Mouse (Mus musculus) bone marrow, adult 2 months (tissue): ENCODE data around the gene Tyrobp. TPM values are rescaled to one million over a fixed set of nuclear protein-coding genes. Genes with fewer than 3 reads are reported as not detected.

ENCODE experiments used
- H3K27ac ChIP-seq: fragments of 200-500 bp; 2 replicates; pipeline ENCODE4 v1.5.1; 2012; ENCODE audit warnings: low read depth, mild to moderate bottlenecking, control low read depth, inconsistent platforms, low read length; ENCODE audit not compliant: control insufficient read depth, poor library complexity, insufficient read depth
- H3K4me1 ChIP-seq: fragments of 200-500 bp; 2 replicates; pipeline ENCODE4 v1.6.1; 2011; ENCODE audit warnings: low read length; ENCODE audit not compliant: control insufficient read depth, insufficient read depth
- H3K4me3 ChIP-seq: fragments of 200-500 bp; replicated peaks from 2 replicates; pipeline ENCODE3; 2011; ENCODE audit warnings: mild to moderate bottlenecking, low read depth, low read length, control low read depth; ENCODE audit not compliant: control insufficient read depth
- CTCF ChIP-seq: fragments of 200-500 bp; IDR thresholded peaks from 2 replicates; pipeline ENCODE4 v1.5.1; 2011; ENCODE audit warnings: low read length, control low read depth; ENCODE audit not compliant: control insufficient read depth, insufficient read depth
- POLR2A ChIP-seq: fragments of 200-500 bp; IDR thresholded peaks from 2 replicates; pipeline ENCODE4 v1.6.1; 2011; ENCODE audit warnings: low read depth, mild to moderate bottlenecking, control low read depth, low read length, borderline replicate concordance; ENCODE audit not compliant: control insufficient read depth
- WGBS: fragments of 180-500 bp; shearing (Covaris S2); methylation state at CpG from one replicate; pipeline ENCODE4 v1.1.7; 2018; 5-methylcytosine and 5-hydroxymethylcytosine counted together
- polyA plus RNA-seq: library from polyadenylated mRNA; stranded (reverse); fragments of >200 nt; gene quantifications from 2 replicates; pipeline ENCODE4 v1.2.4, GENCODE M21; 2011; ENCODE audit warnings: low replicate concordance; ENCODE audit not compliant: missing spikeins, insufficient read depth, insufficient read length

Gene Tyrobp
- polyA plus RNA-seq, 1 experiment = 433 TPM

- no peak for TF ChIP-seq CTCF
- no peak for TF ChIP-seq POLR2A
- Histone ChIP-seq H3K4me3 (no peak overlapping the region), H3K27ac (no peak overlapping the region), H3K4me1 (no peaks in the 10 kb centered on the region; the same call in none of the 2 replicates)
- 77% methylated on average over 7 of the region's 7 CpGs for WGBS
Observed at GRCm38 (mm10) chr7:30399671-30400070, 13.9 kb upstream of the Tyrobp start.

- Histone ChIP-seq H3K4me3 (no peak overlapping the region), H3K27ac (no peak overlapping the region), H3K4me1 (no peaks in the 10 kb centered on the region; the same call in none of the 2 replicates)
- TF ChIP-seq CTCF (no peak), POLR2A (no peak)
- WGBS = 41% methylated on average over 4 of the region's 4 CpGs
Observed at GRCm38 (mm10) chr7:30402343-30402742, 11.2 kb upstream of the Tyrobp start.

GRCm38 (mm10) chr7:30408639-30409038 is 4.9 kb upstream of the Tyrobp start:
- WGBS = 65% methylated on average over 3 of the region's 3 CpGs
- no peak overlapping the region for H3K27ac ChIP-seq
- no peak for TF ChIP-seq POLR2A
- TF ChIP-seq CTCF = no peak
- H3K4me3 ChIP-seq = no peak overlapping the region
- peaks cover 5% of the 10 kb centered on the region; the same call in 1 of the 2 replicates for H3K4me1 ChIP-seq

- Histone ChIP-seq H3K4me1 (peaks cover 5% of the 10 kb centered on the region; the same call in 1 of the 2 replicates), H3K27ac (no peak overlapping the region), H3K4me3 (no peak overlapping the region)
- TF ChIP-seq POLR2A (no peak), CTCF (no peak)
- 54% methylated on average over 2 of the region's 2 CpGs for WGBS
Observed at GRCm38 (mm10) chr7:30409789-30410188, 3.8 kb upstream of the Tyrobp start.

- no peak for TF ChIP-seq POLR2A
- TF ChIP-seq CTCF = no peak
- 25% methylated on average over 3 of the region's 3 CpGs for WGBS
- Histone ChIP-seq H3K4me1 (peaks cover 5% of the 10 kb centered on the region; the same call in 1 of the 2 replicates), H3K27ac (peak overlapping the region; percentile 77), H3K4me3 (no peak overlapping the region)
Observed at GRCm38 (mm10) chr7:30411023-30411422, 2.5 kb upstream of the Tyrobp start.

- TF ChIP-seq POLR2A = peak; percentile 49; the same call in 1 of the 2 replicates
- no peak for TF ChIP-seq CTCF
- peaks cover 5% of the 10 kb centered on the region; the same call in 1 of the 2 replicates for H3K4me1 ChIP-seq
- WGBS = 0% methylated on average over 4 of the region's 4 CpGs
- peak overlapping the region; percentile 46 for H3K4me3 ChIP-seq
- H3K27ac ChIP-seq = peak overlapping the region; percentile 98
Observed at GRCm38 (mm10) chr7:30412735-30413147, 819 bp upstream of the Tyrobp start.

GRCm38 (mm10) chr7:30417856-30418255 is 4.3 kb downstream of the Tyrobp start:
- peak overlapping the region; percentile 60 for H3K4me3 ChIP-seq
- peaks cover 2% of the 10 kb centered on the region; the same call in 1 of the 2 replicates for H3K4me1 ChIP-seq
- peak overlapping the region; percentile 94 for H3K27ac ChIP-seq
- TF ChIP-seq CTCF (no peak), POLR2A (no peak; the same call in 1 of the 2 replicates)
- WGBS = 7% methylated on average over 9 of the region's 9 CpGs

GRCm38 (mm10) chr7:30419561-30420499 is 6.3 kb downstream of the Tyrobp start, which contains the start of gene Hcst:
Gene Hcst (minus strand): TSS chr7:30419854.
- TF ChIP-seq POLR2A (peak; percentile 43; the same call in 1 of the 2 replicates), CTCF (0 out of 2 replicates have a peak, but pooled peaks have one; percentile 19)
- Histone ChIP-seq H3K27ac (peak within 1 kb of the TSS; percentile 94), H3K4me3 (peak within 1 kb of the TSS; percentile 58), H3K4me1 (peaks cover 2% of the 10 kb centered on the region; the same call in 1 of the 2 replicates)
- WGBS = 2% methylated on average over 10 of the region's 10 CpGs
